Mouse (Mus musculus) 3134 (cell line): ENCODE data around the gene Atxn1l.

Source experiments
- DNase-seq: peaks from one replicate; pipeline ENCODE4 v3.0.0-alpha.2; 2011; ENCODE audit warnings: low spot score; ENCODE audit not compliant: insufficient read length; ENCODE audit errors: extremely low read depth

Gene Atxn1l

DNA sequence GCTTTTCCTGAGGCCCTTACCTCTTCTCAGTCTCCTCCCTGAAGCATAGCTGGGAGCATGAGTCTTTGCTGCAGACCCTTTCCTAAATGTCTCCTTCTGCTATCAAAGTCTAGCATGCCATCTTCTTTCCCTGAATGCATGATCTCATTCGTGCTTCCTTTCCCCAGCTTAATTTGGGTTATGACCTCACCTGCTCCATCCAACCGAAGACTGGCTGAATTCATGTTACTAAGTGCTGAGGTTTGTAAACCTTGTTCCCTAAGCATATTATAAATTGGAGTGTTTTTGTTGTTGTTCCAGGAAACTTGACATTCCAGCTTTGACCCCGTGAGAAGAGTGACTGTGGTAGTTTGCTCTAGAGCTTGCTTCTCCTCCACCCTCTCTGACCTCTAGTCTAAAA, 3.5 kb downstream of the Atxn1l start:
- DNase-seq: no peak

DNA sequence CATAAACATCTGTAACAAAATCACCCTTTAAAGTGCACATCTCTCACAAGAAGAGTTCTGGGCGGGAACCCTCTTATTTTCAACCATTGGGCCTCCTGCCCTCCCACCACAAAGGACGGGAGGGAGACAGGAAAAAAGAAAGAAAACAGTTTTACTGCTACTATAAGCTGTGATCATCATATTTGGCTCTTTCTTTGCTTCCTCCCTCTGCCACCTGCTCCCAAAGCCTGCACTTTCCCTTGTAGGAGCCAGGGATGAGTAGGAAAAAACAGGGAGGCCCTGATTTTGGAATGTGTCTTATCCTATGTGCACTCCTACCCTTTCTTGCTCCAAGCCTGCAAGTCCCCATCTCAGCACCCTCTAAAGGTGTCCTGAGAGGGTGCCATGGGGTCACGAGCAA, 6.5 kb downstream of the Atxn1l start:
- no peak for DNase-seq

DNA sequence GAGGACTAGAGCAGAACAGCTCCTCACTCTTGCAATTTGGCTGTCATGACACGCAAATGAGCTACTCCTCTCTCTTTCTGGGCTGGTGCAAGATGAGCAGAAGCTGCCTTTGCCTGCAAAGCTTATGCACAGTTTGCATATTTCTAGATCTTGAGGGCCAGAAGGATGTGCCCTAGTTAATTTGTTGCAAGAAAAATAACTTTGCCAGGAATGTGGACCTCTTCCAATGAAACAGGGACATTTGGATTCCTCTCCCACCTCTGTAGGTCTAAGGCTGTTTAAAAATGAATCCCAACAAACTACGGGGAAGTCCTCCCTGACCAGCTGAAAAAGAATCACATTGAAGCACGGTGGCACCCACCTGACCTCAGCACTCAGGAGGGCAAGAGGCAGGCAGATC, 12.4 kb downstream of the Atxn1l start:
- no peak for DNase-seq

DNA sequence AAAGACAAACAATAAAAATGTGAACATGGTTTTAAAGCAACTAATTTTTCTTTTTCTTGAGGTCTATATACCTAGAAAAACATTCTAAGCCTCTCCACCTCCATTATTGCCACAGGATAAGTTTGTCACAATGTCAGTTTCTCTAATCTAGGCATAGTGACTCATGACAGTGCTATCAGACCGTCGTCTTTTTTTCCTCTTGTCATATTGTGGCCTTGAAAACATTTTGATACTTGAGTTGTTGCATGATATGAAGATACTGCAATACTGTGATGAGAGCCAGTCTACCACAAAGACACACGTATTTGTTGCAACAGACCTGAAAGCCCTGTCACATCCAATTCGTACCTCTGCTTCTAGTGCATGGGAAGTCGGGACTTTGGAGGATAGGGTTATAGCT, 22.6 kb downstream of the Atxn1l start:
- DNase-seq: no peak

DNA sequence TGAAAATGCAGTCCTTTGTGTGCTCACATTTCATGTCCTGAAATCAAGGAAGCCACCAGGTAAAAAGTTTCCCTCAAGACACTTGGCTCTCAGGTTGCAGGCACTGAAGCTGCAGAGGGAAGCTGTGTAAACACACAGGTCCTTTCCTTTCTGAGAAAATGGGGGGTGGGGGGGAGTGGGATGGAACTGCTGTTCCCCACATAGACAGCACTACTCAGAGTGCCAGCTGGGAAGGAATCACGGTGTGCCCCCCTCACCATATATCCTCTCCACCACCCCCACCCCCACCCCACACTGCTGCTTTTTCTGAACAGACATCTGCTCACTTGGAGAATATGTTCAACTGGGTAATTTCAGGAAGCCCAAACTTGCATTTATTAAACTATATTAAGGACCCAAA, 25.0 kb downstream of the Atxn1l start:
- DNase-seq: no peak

DNA sequence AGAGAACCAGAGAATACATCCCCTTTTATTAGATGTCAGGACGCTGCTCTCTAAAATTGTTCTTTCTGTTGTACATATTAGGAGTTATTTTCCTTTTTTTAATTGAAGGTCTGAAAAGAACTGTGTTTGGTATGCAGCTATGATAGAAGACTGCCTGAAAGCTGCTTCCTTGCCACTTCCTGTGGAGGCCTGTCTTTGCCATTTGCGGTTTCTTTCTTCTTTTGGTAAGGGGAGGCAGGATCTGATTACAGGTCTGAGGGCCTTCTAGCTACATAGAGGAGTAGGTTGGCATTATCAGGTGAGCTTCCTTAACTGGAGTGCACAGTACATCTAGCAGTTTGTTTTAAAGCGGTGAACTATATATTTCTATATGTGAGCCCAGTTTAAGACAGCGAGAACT, 29.6 kb downstream of the Atxn1l start:
- no peak for DNase-seq

DNA sequence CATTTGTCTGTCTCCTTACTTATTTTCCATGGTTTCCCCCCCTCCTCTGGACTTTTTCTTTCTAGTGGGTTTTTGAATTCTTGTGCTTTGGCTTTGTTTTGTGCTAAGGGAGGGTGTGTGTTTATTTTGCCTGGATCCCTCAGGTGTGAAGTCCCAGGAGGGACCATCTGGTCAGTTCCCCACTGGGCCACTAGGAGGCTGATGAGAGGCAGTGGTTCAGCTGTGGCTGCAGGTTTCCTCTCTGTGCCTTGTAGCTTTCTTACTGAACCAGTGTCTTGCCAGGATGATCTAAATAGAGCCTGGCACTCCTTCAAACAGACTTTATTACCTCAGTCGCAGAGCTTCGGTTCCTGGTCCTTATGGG, 30.7 kb downstream of the Atxn1l start:
- peak; percentile 42 for DNase-seq

DNA sequence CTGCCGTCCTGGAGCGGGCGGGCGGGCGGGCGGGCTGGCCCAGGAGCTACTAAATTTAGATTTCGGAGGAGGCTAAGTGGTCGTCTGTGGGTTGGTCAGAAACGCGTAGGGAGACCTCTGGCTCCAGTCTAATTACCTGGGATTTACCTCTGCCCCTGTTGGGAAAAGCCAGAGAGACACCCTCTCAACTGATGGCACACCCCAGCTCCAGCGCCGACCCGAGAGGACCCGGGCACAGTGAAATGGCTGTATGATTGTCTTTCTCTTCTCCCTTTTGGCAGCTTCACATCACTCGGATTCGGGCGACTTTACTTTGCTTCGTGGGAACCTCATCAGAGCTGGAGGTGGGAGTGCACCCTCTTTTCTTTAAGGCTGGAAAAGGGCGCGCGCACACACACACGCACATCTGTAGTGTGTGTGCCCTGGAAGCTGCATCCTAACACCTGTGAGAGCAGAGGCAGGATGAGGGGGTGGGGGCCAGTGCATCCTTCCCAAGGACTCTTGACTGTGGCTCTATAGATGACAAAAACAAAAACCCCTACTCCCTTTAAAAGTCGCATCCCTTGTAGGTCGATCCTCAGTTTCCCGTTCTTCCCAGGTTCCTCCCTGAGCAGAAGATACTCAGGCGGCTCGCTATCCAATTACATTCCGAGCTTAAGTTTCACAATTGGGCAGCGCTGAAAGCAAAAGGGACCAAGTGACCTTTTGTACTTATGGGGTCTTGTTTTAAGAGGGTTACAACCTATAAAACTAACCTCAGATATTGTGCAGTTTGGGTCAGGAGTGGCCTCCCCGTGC, 31.3 kb downstream of the Atxn1l start:
- no peak for DNase-seq

DNA sequence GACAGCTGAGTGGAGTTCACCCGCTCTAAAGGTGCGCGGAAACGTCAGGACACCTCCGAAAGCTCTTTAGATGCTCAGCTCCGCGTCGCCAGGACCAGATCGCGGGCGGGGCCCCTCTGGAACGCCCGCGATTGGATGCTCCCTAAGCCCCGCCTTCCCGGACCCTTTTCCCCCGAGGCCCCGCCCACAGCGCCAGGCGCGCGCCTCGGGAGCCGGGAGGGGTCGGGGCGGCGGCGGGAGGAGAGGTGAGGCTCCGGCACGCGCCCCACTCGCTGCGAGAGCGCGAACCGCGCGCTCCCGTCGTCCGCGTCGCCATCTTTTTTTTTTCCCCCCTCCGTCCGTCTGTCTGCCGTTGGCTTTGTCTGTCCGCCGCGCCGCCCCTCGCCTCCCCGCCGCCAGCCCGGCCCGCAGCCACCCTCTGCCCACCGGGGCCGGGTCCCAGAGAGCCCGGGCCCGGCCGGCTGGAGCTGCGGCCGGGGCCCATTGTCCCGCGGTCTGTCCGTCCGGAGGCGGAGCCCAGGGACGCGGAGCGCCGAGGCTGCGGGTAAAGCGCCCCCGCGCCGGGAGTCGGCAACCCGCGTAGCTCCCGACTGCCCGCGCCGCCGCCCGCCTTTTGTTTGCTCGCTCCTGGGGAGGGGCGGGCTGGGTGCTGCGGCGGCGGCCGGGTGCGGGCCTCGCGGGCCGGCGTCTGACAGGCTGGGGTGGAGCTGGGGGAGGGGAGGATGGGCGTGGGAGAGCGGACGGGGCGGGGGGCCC, 32.0 kb downstream of the Atxn1l start, which contains the start of gene Zfp821:
Gene Zfp821, plus strand, starts transcription at position 227 of the 756 bp plus-strand sequence.
- peak; percentile 86 for DNase-seq

DNA sequence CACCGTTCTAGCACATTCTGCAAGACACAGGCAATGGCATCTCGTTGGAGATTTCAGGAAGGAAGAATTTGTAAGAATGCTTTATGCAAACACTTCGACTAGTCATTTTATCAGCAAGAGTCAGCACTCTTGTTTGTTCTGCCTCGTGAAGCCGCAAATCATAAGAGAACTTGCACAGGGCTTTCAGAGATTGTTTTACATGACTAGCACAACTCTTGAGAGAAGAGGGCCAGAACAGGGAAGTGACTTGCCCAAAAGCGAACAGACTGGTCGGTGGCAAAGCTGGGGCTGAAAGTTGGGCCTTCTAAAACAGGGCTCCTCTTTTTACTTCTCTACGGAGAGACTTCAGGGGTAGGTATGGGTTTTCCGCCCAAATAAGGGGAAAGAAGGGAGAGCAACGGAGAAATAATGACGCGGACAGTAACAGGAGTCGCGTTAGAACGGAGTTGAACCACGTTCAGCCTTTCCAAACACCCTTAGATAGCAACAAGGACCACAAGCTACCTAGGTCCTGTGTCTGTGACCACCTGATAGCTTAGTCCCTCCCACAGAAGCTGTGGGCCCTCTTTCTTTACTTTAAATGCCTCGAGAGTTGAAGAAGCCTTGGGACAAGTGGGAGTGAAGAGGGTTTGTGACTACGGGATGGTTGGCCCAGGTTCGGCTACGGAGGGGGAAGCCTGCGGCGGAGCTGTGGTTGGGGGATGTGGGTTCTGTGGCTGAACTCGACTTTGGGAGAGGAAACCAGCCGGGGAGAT, 32.8 kb downstream of the Atxn1l start:
- DNase-seq: no peak

DNA sequence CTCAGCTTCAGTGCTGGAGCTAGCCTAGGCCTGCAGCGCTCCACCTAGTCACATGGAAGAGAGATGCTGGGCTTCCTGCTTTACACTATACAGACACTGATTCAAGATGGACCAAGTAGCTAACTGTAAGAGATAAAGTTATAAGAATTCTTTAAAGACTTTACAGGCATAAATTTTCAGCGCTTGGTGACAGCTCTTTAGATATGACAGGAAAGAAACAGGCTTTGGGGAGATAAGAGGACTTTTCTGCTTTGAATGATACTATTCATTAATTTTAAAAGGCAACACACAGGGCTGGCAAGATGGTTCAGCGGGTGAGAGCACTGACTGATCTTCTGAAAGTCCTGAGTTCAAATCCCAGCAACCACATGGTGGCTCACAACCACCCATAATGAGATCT, 39.1 kb downstream of the Atxn1l start:
- DNase-seq: no peak

DNA sequence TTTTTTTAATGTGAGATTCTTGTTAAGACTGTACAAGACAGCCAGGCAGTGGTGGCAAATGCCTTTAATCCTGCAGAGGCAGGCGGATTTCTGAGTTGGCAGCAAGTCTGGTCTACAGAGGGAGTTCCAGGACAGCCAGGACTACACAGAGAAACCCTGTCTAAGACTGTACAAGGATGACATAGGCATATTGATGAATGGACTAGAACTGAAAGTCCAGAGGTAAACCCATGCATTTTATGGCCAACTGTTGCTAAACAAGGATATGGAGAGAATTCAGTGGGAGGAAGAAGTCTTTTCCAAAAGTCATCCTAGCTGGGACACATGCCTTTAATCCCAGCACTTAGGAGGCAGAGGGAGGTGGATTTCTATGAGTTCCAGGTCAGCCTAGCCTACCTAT, 39.8 kb downstream of the Atxn1l start:
- no peak for DNase-seq

DNA sequence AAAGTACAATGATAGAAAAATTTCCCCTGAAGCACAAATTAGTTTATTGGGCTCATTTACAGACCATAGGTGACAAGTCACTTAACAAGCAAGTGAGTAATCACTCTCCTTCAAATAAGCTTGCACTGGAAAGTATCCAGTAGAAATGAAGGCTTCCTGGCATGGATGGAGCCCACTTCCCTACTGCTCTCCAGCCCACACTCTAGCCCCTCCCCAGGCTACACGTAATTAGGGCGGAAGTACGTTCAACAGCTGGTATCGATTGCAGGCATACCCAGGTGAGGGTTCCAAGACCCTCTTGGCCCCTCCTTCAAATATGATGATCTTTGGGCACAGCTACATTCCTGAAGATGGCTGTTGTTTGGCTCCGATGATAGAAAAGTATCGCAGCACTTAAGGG, 43.4 kb downstream of the Atxn1l start:
- DNase-seq: no peak

DNA sequence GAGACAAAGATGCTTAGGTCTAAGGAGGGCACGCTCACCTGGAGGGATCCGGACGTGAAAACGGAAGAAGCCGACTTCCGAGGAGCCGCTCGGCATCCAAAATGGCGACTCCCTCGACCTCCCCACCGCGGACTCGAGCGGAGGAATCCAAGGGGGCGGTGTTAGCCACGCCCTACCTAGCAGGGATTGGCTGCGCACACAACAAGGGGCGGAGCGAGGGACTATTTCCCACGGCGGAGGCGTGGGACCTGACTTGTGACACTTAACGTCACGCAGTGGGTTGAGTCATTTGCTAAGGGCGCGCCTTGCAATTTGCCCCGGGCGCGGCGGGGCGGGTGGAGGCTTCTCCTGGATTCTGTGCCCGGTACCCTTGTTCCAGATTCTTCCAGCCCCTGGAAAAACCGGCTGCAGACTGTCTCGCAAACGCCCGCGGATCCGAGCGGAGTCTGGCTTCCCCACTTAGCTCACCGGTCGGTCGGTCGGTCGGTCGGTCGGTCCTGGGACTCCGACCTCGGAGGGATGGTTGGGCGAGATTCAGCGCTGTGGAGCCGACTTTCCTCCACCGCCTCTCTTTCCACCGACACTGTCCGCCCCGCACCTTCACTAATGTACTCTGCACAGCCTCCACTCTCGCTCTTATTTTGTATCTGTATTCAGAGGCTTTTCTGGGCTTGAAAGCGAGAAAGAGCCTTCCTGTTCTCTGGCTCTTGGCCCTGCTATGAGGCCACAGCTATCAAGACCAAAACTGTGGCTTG, 44.2 kb downstream of the Atxn1l start, which contains the start of gene Ist1:
Gene Ist1, minus strand, starts transcription at position 115 of the 755 bp plus-strand sequence.
- DNase-seq: peak; percentile 98

DNA sequence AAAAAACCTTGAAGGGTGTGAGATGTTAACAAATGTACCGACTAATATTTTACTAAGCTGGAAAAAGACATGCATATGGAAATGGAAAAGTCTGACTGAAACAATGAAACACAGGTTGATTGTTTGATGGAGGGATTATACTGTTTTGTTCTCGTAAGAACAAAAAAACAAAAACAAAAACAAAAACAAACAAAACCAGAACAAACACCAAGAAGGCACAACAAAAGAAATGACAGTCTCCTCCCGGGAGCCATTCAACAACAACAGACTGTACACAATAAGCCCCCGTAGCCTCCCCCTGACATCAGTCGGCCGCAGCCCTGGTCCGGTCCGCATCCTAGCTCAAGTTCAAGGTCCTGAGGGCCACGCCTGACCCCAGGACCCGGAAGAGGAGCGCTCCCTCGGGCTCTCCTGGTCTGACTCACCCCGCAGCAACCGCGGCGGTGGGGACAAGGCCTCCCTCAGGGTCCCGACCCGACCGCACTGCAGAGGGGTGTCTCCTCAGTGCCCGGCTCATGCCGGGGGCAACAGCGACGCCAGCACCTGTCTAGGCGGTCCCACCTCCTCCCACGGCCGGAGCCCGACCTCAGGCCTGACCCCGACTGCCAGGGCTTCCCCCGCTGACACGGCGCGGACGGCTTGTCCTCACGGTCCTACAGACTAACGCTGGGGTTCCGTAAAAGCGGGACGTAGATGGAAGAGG, 44.9 kb downstream of the Atxn1l start:
- DNase-seq: no peak

DNA sequence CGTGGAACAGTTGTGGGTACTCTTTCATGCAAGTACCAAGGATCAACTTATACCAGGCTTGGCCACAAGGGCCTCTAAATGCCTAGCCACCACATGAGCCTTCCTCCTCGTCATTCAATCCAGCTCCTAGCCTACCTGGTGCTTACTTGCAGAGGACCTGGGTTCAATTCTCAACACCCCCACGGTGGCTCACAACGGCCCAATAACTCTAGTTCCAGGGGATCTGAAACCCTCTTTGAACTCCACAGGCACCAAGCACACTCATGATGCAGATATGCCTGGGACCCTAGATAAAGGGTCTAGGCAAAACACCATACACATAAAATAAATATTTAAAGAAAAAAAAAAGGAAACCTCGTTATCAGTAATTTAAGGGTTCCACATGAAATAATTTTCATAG, 45.8 kb downstream of the Atxn1l start:
- no peak for DNase-seq

DNA sequence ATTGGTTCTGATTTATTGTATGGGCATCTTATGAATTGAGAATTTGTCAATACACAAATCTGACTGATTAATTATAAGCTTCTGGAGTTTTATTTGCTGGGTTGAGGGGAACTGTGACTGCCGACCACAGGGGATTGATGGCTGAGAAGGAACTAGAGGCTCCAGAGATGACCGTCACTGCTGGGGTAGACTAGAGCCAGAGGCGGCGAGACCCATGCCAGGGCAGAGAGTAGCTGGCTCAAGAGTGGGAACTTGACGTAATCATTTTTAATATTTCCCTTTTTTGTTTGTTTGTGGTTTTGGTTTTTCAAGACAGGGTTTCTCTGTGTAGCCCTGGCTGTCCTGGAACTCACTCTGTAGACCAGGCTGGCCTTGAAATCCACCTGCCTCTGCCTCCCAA, 50.3 kb downstream of the Atxn1l start:
- no peak for DNase-seq

DNA sequence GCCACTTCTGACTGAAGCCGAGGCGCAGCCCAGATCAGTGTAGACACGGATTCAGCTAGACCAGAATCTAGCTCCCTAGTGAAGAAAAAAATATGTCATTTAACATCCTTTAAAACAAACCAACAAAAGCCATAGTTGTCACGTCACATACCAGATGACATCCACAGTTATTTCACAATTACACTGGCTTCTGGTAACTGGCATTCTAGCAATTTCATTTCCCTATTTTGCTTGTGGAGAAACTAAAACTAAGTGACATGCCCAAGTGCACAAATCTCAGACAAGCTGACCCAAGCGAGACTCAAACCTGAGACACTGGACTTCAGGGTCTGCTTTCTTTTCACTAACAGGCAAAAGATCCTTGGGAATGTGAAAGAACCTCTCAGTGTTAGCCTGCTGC, 55.4 kb downstream of the Atxn1l start:
- DNase-seq: no peak

DNA sequence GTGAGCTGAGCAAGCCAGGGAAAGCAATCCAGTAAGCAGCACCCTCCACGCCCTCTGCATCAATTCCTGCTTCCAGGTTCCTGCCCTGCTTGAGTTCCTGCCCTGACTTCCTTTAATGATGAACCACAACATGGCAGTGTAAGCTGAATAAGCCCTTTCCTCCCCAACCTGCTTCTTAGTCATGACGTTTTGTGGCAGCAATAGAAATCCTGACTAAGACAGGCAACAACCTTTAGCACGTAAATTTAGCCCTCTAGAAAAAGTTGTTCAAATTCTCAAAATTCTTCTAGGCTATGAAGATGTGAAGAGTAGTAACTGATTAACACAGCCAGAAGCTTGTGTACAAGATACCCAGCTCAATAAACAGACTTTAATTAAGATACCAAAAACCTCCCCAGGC, 56.0 kb downstream of the Atxn1l start:
- DNase-seq: no peak
